Mouse (Mus musculus): Measurements from ENCODE around the gene St6gal1.

DNA sequence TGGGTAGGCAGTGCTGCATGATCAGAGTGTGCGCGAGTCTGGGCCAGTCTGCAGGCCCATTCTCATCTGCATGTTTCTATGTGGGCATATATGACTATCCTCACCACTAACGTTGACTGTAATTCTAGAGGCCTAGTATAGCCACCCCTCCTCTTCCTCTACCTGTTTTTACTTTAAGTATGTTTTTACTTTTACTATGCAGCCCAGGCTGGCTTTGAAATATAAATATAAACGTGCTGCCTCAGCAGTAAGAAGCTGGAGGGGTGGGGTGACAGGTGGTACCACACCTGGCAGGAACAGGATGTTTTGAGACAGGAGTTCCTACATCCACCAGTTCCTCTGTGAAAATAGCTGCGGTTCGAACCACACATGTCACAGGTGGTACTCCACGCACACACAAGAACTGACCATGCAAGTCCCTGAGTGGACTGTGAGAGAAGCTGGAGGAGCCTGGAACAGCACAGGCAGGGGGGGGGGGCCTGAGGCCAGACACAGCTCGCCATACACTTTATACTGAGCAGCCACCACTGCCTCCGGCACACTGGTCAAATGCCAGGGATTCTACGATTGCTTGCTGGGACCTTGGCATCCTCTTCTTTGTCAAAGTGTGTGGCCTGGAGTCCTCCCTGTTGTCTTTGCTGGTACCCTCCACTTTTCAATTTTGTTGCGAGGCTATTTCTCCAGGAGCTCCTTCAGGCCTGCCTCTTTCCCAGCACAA lies 62.0 kb downstream of the St6gal1 start:
- TF ChIP-seq CTCF (IDR thresholded peaks at IDR 0.05; ENCODE audit: control insufficient read depth, insufficient read depth, insufficient replicate concordance, low read depth, low read length): no peak
- no peak for TF ChIP-seq POLR2A (IDR thresholded peaks at IDR 0.05; ENCODE audit: control insufficient read depth, low read depth, low read length)
